Mouse (Mus musculus): ENCODE results near the gene Pik3ap1.

DNA sequence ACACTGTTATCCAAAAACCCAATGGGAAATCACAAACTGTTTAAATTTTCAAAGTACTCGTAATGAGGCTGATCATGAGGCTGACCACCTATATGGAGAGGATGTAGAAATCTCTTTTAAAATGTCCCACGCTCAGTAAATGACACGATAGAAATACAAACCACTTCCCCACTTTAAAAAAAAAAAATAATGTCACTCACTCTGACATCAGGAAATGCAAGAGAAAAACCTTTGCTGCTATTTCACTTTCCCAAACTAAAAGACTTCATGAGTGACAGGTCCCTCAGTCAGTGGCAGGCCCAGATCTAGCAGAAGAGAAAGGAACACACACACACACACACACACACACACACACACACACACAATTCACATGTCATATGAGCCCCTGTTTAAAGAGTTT is 49.2 kb downstream of the Pik3ap1 start:
- TF ChIP-seq GATA1 (IDR thresholded peaks at IDR 0.05; ENCODE audit: low read length): no peak
- no peak for TF ChIP-seq TAL1 (IDR thresholded peaks at IDR 0.05; ENCODE audit: low read length)

All from erythroblast, embryonic 14.5 days (primary cell).